Mouse (Mus musculus): ENCODE results near the gene Vps26a. TPM values are rescaled to one million over a fixed set of nuclear protein-coding genes. Genes with fewer than 3 reads are reported as not detected.

Gene Vps26a
- total and polyA plus RNA-seq, 2 experiments from 2014 or later: 51.0 to 78.5 TPM

DNA sequence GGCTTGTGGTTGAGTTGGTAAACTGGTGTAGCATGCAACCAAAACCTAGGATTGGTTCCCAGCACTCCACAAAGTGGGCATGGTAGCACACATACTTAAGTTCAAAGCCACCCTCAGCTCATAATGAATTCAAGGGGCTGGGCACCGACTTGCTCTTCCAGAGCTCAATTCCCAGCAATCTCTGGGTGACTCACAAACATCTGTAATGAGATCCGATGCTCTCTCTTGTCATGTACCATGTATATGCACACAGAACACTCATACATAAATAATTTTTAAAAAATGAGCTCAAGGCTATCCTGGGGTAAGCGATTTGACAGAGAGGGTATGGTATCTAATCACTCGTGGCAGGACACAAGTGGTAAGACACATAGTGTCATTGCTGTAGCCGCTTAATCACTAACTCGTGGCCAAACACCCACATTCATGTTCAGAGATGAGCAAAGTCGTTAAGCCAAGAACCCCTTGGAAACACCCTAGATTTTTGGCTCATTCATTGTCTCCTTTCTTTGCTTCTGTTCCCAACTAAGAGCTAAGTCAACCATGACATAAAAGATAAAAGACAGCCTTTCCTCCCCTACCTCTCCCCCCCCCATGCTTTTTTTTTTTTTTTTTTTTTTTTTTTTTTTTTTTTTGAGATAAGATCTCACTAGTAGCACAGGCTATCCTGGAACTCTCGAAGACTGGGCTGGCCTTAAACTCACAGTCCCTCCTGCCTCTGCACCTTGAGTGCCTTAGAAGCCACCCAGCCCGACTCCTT is 18.8 kb upstream of the Vps26a start:
- TF ChIP-seq EP300 (IDR thresholded peaks at IDR 0.05; ENCODE audit: low read depth): no peak
- no peak for TF ChIP-seq CTCF (IDR thresholded peaks at IDR 0.05; ENCODE audit: low read depth)
- no peak for DNase-seq (ENCODE audit: low spot score)
- no peak for ATAC-seq (ENCODE audit: insufficient read depth, low read depth)
- WGBS: 76% methylated on average over 9 of the region's 9 CpGs
- Histone ChIP-seq H3K9me3 (replicated peaks; ENCODE audit: control insufficient read depth, low read length) (no peaks in the 10 kb centered on the region), H3K27me3 (ENCODE audit: control insufficient read depth, insufficient read depth, low read length) (peaks cover 3% of the 10 kb centered on the region), H3K36me3 (replicated peaks; ENCODE audit: control insufficient read depth, insufficient read depth, low read length) (no peaks in the 10 kb centered on the region), H3K4me3 (ENCODE audit: low read depth, low read length) (no peak overlapping the region), H3K27ac (ENCODE audit: low read depth) (0 out of 2 replicates have a peak overlapping the region, but pooled peaks have one; percentile 69), H3K4me2 (ENCODE audit: low read depth, low read length) (no peak overlapping the region), H3K4me1 (ENCODE audit: control insufficient read depth, insufficient read depth) (peaks cover 7% of the 10 kb centered on the region; the same call in 1 of the 2 replicates), H3K9ac (replicated peaks; ENCODE audit: low read depth, low read length) (no peak overlapping the region)

DNA sequence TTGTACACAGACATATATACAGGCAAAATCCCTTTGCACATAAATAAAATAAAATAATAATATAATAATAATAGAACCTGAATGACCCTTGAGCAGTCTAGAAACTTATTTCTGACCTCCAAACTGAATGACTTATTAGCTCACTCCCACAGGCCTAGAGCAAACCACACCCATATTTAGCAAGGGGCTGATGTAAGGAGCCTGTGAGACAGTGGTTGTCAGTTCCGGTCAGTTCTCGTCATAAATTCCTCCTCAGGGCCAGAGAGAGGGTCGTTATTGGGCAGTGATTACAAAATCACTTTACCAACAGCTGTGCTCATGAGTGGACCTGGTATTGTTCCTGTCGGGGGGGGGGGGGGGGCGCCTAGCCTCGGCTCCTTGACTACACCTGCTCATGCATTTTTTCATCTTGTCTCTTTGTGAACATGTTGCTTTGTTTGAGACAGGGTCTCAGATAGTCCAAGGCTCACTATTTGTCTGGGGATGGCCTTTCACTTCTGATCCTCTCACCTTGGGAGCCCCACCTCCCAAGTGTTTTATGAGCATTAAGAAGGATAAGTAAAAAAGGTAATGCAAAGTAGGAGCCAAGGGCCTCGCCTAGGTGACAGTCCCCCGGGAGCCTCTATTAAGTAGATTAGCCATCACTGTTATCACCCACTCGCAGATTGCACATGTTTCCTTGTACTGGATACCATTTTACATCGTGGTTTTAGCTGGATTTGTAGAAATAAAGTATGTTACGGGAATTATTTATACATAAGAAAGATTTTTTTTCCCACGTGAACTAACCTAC is 17.4 kb upstream of the Vps26a start:
- no peak overlapping the region for H3K9ac ChIP-seq (replicated peaks; ENCODE audit: low read depth, low read length)

GRCm38 (mm10) chr10:62503353-62503752 is 16.7 kb upstream of the Vps26a start:
- Histone ChIP-seq H3K4me2 (ENCODE audit: low read depth, low read length) (peak overlapping the region; percentile 18; the same call in 1 of the 2 replicates), H3K27me3 (ENCODE audit: control insufficient read depth, insufficient read depth, low read length) (peaks cover 3% of the 10 kb centered on the region), H3K4me1 (ENCODE audit: control insufficient read depth, insufficient read depth) (peaks cover 5% of the 10 kb centered on the region; the same call in 1 of the 2 replicates), H3K27ac (ENCODE audit: low read depth) (no peak overlapping the region), H3K9me3 (replicated peaks; ENCODE audit: control insufficient read depth, low read length) (no peaks in the 10 kb centered on the region), H3K36me3 (replicated peaks; ENCODE audit: control insufficient read depth, insufficient read depth, low read length) (no peaks in the 10 kb centered on the region), H3K4me3 (ENCODE audit: low read depth, low read length) (no peak overlapping the region), H3K9ac (replicated peaks; ENCODE audit: low read depth, low read length) (no peak overlapping the region)
- no peak for DNase-seq (ENCODE audit: low spot score)
- no peak for ATAC-seq (ENCODE audit: insufficient read depth, low read depth)
- WGBS: 45% methylated on average over 4 of the region's 4 CpGs
- TF ChIP-seq EP300 (IDR thresholded peaks at IDR 0.05; ENCODE audit: low read depth) (no peak), CTCF (IDR thresholded peaks at IDR 0.05; ENCODE audit: low read depth) (no peak)

More for the DNA sequence above, 17.4 kb upstream of the Vps26a start:
- DNase-seq (ENCODE audit: low spot score) (no peak), ATAC-seq (ENCODE audit: insufficient read depth, low read depth) (no peak)
- no peaks in the 10 kb centered on the region for H3K9me3 ChIP-seq (replicated peaks; ENCODE audit: control insufficient read depth, low read length)
- H3K4me2 ChIP-seq (ENCODE audit: low read depth, low read length): no peak overlapping the region
- no peaks in the 10 kb centered on the region for H3K36me3 ChIP-seq (replicated peaks; ENCODE audit: control insufficient read depth, insufficient read depth, low read length)
- 69% methylated on average over 12 of the region's 12 CpGs for WGBS
- H3K4me3 ChIP-seq (ENCODE audit: low read depth, low read length): no peak overlapping the region
- peaks cover 3% of the 10 kb centered on the region for H3K27me3 ChIP-seq (ENCODE audit: control insufficient read depth, insufficient read depth, low read length)
- H3K27ac ChIP-seq (ENCODE audit: low read depth): no peak overlapping the region
- TF ChIP-seq EP300 (IDR thresholded peaks at IDR 0.05; ENCODE audit: low read depth) (no peak), CTCF (IDR thresholded peaks at IDR 0.05; ENCODE audit: low read depth) (no peak)
- H3K4me1 ChIP-seq (ENCODE audit: control insufficient read depth, insufficient read depth): peaks cover 7% of the 10 kb centered on the region; the same call in 1 of the 2 replicates

DNA sequence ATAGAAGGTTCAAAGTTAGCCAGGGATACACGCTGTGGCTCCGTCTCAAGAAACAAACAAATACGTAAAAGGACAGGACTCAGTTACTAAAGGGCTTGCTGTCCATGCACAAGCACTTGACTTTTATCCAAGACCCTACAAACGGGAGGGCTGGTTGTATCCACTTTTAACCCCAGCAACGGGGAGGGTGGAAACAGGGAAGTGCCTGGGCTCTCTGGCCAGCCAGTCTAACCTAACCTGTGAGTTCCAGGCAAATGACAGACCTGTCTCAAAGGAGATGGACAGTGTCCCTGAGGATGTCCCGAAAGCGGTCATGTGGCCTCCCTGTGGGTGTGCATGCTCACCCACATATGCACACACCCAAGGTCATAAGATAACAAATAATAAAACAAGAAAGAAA is 15.3 kb upstream of the Vps26a start:
- no peak overlapping the region for H3K4me2 ChIP-seq (ENCODE audit: low read depth, low read length)
- peaks cover 3% of the 10 kb centered on the region; the same call in 1 of the 2 replicates for H3K4me1 ChIP-seq (ENCODE audit: control insufficient read depth, insufficient read depth)
- H3K27me3 ChIP-seq (ENCODE audit: control insufficient read depth, insufficient read depth, low read length): peaks cover under 1% of the 10 kb centered on the region; the same call in 1 of the 2 replicates
- no peak for DNase-seq (ENCODE audit: low spot score)
- no peak overlapping the region for H3K9ac ChIP-seq (replicated peaks; ENCODE audit: low read depth, low read length)
- H3K27ac ChIP-seq (ENCODE audit: low read depth): no peak overlapping the region
- no peak overlapping the region for H3K4me3 ChIP-seq (ENCODE audit: low read depth, low read length)
- no peaks in the 10 kb centered on the region for H3K9me3 ChIP-seq (replicated peaks; ENCODE audit: control insufficient read depth, low read length)
- TF ChIP-seq EP300 (IDR thresholded peaks at IDR 0.05; ENCODE audit: low read depth) (no peak), CTCF (IDR thresholded peaks at IDR 0.05; ENCODE audit: low read depth) (no peak)
- 66% methylated on average over 7 of the region's 7 CpGs for WGBS
- no peak for ATAC-seq (ENCODE audit: insufficient read depth, low read depth)
- H3K36me3 ChIP-seq (replicated peaks; ENCODE audit: control insufficient read depth, insufficient read depth, low read length): no peaks in the 10 kb centered on the region

- no peaks in the 10 kb centered on the region for H3K27me3 ChIP-seq (ENCODE audit: control insufficient read depth, insufficient read depth, low read length)
- no peak overlapping the region for H3K4me3 ChIP-seq (ENCODE audit: low read depth, low read length)
- ATAC-seq (ENCODE audit: insufficient read depth, low read depth) (no peak), DNase-seq (ENCODE audit: low spot score) (no peak)
- no peaks in the 10 kb centered on the region for H3K36me3 ChIP-seq (replicated peaks; ENCODE audit: control insufficient read depth, insufficient read depth, low read length)
- WGBS: 87% methylated on average over 9 of the region's 9 CpGs
- H3K4me2 ChIP-seq (ENCODE audit: low read depth, low read length): no peak overlapping the region
- H3K9ac ChIP-seq (replicated peaks; ENCODE audit: low read depth, low read length): no peak overlapping the region
- peaks cover 2% of the 10 kb centered on the region; the same call in 1 of the 2 replicates for H3K4me1 ChIP-seq (ENCODE audit: control insufficient read depth, insufficient read depth)
- no peak for TF ChIP-seq EP300 (IDR thresholded peaks at IDR 0.05; ENCODE audit: low read depth)
- TF ChIP-seq CTCF (IDR thresholded peaks at IDR 0.05; ENCODE audit: low read depth): no peak
- H3K27ac ChIP-seq (ENCODE audit: low read depth): no peak overlapping the region
- H3K9me3 ChIP-seq (replicated peaks; ENCODE audit: control insufficient read depth, low read length): no peaks in the 10 kb centered on the region
These were observed 14.5 kb upstream of the Vps26a start for GRCm38 (mm10) chr10:62500916-62501615.

Measured in heart, postnatal 0 days (tissue).